Mouse (Mus musculus) small intestine, adult 2 months (tissue): ENCODE data around the gene Mecp2. TPM values are rescaled to one million over a fixed set of nuclear protein-coding genes. Genes with fewer than 3 reads are reported as not detected.
"Not testable (repeated sequence)": the region's sequence is repeated elsewhere in the genome, so short reads cannot be mapped to it uniquely, and the experiment has no call there.

Experiments used
- H3K27ac ChIP-seq: fragments of 200-500 bp; 2 replicates; pipeline ENCODE4 v1.5.1; 2012; ENCODE audit warnings: low read depth, low read length, control low read depth, inconsistent platforms; ENCODE audit not compliant: insufficient read depth
- H3K27me3 ChIP-seq: fragments of 200-500 bp; 2 replicates; pipeline ENCODE4 v1.6.1; 2012; ENCODE audit warnings: mild to moderate bottlenecking, moderate library complexity, low read length, inconsistent platforms; ENCODE audit not compliant: control insufficient read depth, insufficient read depth
- H3K36me3 ChIP-seq: fragments of 200-500 bp; 2 replicates; pipeline ENCODE4 v1.6.1; 2012; ENCODE audit warnings: mild to moderate bottlenecking, low read length, control low read depth, inconsistent platforms; ENCODE audit not compliant: control insufficient read depth, insufficient read depth
- H3K4me1 ChIP-seq: fragments of 200-500 bp; 2 replicates; pipeline ENCODE4 v1.6.1; 2012; ENCODE audit warnings: low read length, inconsistent platforms, mixed read lengths; ENCODE audit not compliant: control insufficient read depth, insufficient read depth, insufficient read length
- H3K4me3 ChIP-seq: fragments of 200-500 bp; 2 replicates; pipeline ENCODE4 v1.5.1; 2012; ENCODE audit warnings: low read depth, mild to moderate bottlenecking, control low read depth, inconsistent platforms, low read length, moderate library complexity
- CTCF ChIP-seq: fragments of 200-500 bp; IDR thresholded peaks from 2 replicates; pipeline ENCODE4 v1.5.1; 2012; ENCODE audit warnings: low read depth, mild to moderate bottlenecking, control low read depth, inconsistent platforms, low read length, moderate library complexity, mixed read lengths; ENCODE audit not compliant: insufficient replicate concordance, insufficient read length; ENCODE audit errors: extremely low read depth
- POLR2A ChIP-seq: fragments of 200-500 bp; IDR thresholded peaks from 2 replicates; pipeline ENCODE4 v1.6.1; 2012; ENCODE audit warnings: low read depth, mild to moderate bottlenecking, control low read depth, inconsistent platforms, low read length, moderate library complexity
- WGBS: fragments of 180-500 bp; shearing (Covaris S2); methylation state at CpG from one replicate; pipeline ENCODE4 v1.1.7; 2018; 5-methylcytosine and 5-hydroxymethylcytosine counted together
- polyA plus RNA-seq: library from polyadenylated mRNA; depleted of rRNA; stranded (reverse); fragments of >200 nt; gene quantifications from 2 replicates; pipeline ENCODE4 v1.2.3, GENCODE M21; 2012; rRNA removed

Mecp2 gene
- 1.3 and 3.0 TPM in 2 replicates for polyA plus RNA-seq

GRCm38 (mm10) chrX:74135263-74135662, at the start of gene Mecp2:
Mecp2 (minus strand) TSS chrX:74135363.
- not testable (repeated sequence) for H3K4me1 ChIP-seq, H3K27me3 ChIP-seq, H3K36me3 ChIP-seq, H3K4me3 ChIP-seq, H3K27ac ChIP-seq
- 47% methylated on average over 1 of the region's 1 CpGs for WGBS

GRCm38 (mm10) chrX:74176959-74177358, 41.8 kb upstream of the Mecp2 start, which contains the start of gene Tktl1:
Tktl1 (plus strand) TSS chrX:74177259.
- H3K27me3 ChIP-seq: no peaks in the 10 kb centered on the region
- H3K4me1 ChIP-seq: no peaks in the 10 kb centered on the region
- no peak for TF ChIP-seq CTCF
- no peak for TF ChIP-seq POLR2A
- 90% methylated on average over 17 of the region's 17 CpGs for WGBS
- H3K4me3 ChIP-seq: no peak within 1 kb of the TSS
- no peaks in the 10 kb centered on the region for H3K36me3 ChIP-seq
- no peak within 1 kb of the TSS for H3K27ac ChIP-seq

- TF ChIP-seq CTCF: no peak
- TF ChIP-seq POLR2A: no peak
- H3K4me1 ChIP-seq: no peaks in the 10 kb centered on the region
- H3K4me3 ChIP-seq: no peak within 1 kb of the TSS
- H3K27ac ChIP-seq: no peak within 1 kb of the TSS
- H3K36me3 ChIP-seq: no peaks in the 10 kb centered on the region
- H3K27me3 ChIP-seq: no peaks in the 10 kb centered on the region
- WGBS: 97% methylated on average over 1 of the region's 1 CpGs
These were observed 32.6 kb upstream of the Mecp2 start, which contains the start of gene Tex28 for GRCm38 (mm10) chrX:74167738-74168137. Tex28 (minus strand) TSS chrX:74167838.

- Histone ChIP-seq H3K27ac (no peak within 1 kb of the TSS), H3K36me3 (no peaks in the 10 kb centered on the region), H3K27me3 (no peaks in the 10 kb centered on the region), H3K4me1 (no peaks in the 10 kb centered on the region), H3K4me3 (no peak within 1 kb of the TSS)
- TF ChIP-seq POLR2A: no peak
- TF ChIP-seq CTCF: no peak
These were observed 8.0 kb downstream of the Mecp2 start, which contains the start of gene Opn1mw for GRCm38 (mm10) chrX:74127164-74127563. Opn1mw (plus strand) TSS chrX:74127464.

- Histone ChIP-seq H3K36me3 (no peaks in the 10 kb centered on the region), H3K27me3 (no peaks in the 10 kb centered on the region), H3K4me3 (no peak overlapping the region), H3K4me1 (no peaks in the 10 kb centered on the region), H3K27ac (no peak overlapping the region)
- TF ChIP-seq POLR2A: no peak
- no peak for TF ChIP-seq CTCF
- WGBS: 59% methylated on average over 2 of the region's 2 CpGs
These were observed 10.2 kb downstream of the Mecp2 start for GRCm38 (mm10) chrX:74124975-74125374.

- no peaks in the 10 kb centered on the region for H3K27me3 ChIP-seq
- no peak overlapping the region for H3K27ac ChIP-seq
- no peaks in the 10 kb centered on the region for H3K36me3 ChIP-seq
- peak; percentile 65; the same call in 1 of the 2 replicates for TF ChIP-seq CTCF
- TF ChIP-seq POLR2A: no peak
- peak overlapping the region; percentile 41 for H3K4me3 ChIP-seq
- no peaks in the 10 kb centered on the region for H3K4me1 ChIP-seq
- WGBS: 8% methylated on average over 10 of the region's 10 CpGs
These were observed 19.7 kb downstream of the Mecp2 start for GRCm38 (mm10) chrX:74115511-74115910.

GRCm38 (mm10) chrX:74114036-74114435, 21.1 kb downstream of the Mecp2 start:
- H3K36me3 ChIP-seq: no peaks in the 10 kb centered on the region
- no peaks in the 10 kb centered on the region for H3K27me3 ChIP-seq
- no peaks in the 10 kb centered on the region for H3K4me1 ChIP-seq
- TF ChIP-seq CTCF (no peak), POLR2A (no peak)
- H3K4me3 ChIP-seq: no peak overlapping the region
- H3K27ac ChIP-seq: no peak overlapping the region

- Histone ChIP-seq H3K4me1 (no peaks in the 10 kb centered on the region), H3K36me3 (no peaks in the 10 kb centered on the region), H3K4me3 (no peak overlapping the region), H3K27me3 (no peaks in the 10 kb centered on the region), H3K27ac (no peak overlapping the region)
- WGBS: 12% methylated on average over 3 of the region's 3 CpGs
- no peak for TF ChIP-seq POLR2A
- TF ChIP-seq CTCF: no peak
These were observed 26.4 kb downstream of the Mecp2 start for GRCm38 (mm10) chrX:74108747-74109146.
